Comparison of ENCODE assay signal across 6 mouse cellular contexts in the genomic region with DNA sequence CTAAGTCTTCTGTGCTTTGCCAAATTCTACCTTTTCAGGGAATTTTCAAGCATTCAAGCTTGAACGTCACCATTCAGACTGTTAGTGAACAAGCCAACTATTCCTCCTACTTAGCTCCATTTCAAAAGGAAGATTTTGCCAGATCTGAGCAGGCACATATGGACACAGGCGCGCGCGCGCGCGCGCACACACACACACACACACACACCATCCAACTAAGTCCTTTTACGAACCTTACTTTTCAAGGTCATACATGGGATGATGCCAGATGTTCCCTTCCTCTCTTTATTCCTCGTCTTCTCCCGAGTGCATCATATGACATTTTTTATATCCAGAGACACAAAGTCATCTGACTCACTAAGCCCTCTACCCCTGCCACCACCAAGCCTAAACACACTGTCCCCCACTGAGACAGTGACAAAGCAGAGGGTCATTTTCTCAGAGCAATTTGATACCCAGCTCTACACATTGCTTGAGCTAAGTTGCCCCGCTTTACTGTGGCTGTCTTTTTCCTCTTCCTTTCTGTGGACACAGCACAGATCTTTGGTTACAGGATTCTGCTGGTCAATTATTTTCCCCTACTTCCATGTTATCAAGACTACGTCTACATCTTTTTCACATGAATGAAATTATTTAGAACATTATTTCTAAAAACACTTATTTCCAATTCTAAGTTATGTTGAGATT.
A peak's percentile ranks its signal among the peaks of the same experiment; 100 is the strongest.
DNase-seq lines count a peak whose midpoint lies in the region.
"Not testable (repeated sequence)": the region's sequence is repeated elsewhere in the genome, so short reads cannot be mapped to it uniquely, and the experiment has no call there.

No protein-coding gene starts in this region.

- not testable (repeated sequence) for H3K4me3 ChIP-seq in embryonic facial prominence, embryonic 10.5 days

- not testable (repeated sequence) for H3K36me3 ChIP-seq in embryonic facial prominence, embryonic 10.5 days (replicated peaks)

- not testable (repeated sequence) for H3K4me1 ChIP-seq in embryonic facial prominence, embryonic 10.5 days

- not testable (repeated sequence) for H3K9me3 ChIP-seq in embryonic facial prominence, embryonic 10.5 days

- peak; percentile 7 for DNase-seq in MN1 (ENCODE audit: low spot score)
- DNase-seq in adrenal gland, postnatal 10 days: peak; percentile 13
- peak; percentile 7 for DNase-seq in embryonic facial prominence, embryonic 10.5 days (ENCODE audit: low spot score)
- peak; percentile 87 for DNase-seq in heart, adult 11 months
- peak; percentile 8 for DNase-seq in telencephalon, adult 2 months (ENCODE audit: low read depth, low spot score)
- peak; percentile 17 to 69 for DNase-seq in urinary bladder, postnatal 4 days (ENCODE audit: low spot score in 2 of 2)

- 95% methylated on average over 14 of the region's 14 CpGs for WGBS in embryonic facial prominence, embryonic 10.5 days

- not testable (repeated sequence) for H3K27me3 ChIP-seq in embryonic facial prominence, embryonic 10.5 days (replicated peaks; ENCODE audit: low read depth, poor library complexity, severe bottlenecking)

- not testable (repeated sequence) for H3K27ac ChIP-seq in embryonic facial prominence, embryonic 10.5 days (replicated peaks)

Comparison
In these comparisons a context has a peak if more than half of its experiments do, and no peak if none do; other contexts are left out.
1. DNase-seq: peak in every context shown above with its lines; median percentile 87 in heart, adult 11 months; 43 in urinary bladder, postnatal 4 days; 13 in adrenal gland, postnatal 10 days; 8 in telencephalon, adult 2 months; 7 in MN1; 7 in embryonic facial prominence, embryonic 10.5 days.